Mouse (Mus musculus) heart, embryonic 12.5 days (tissue): ENCODE results near the gene Unc119. TPM values are rescaled to one million over a fixed set of nuclear protein-coding genes. Genes with fewer than 3 reads are reported as not detected.

Source experiments
- polyA plus RNA-seq: library from polyadenylated mRNA; unstranded; fragments of >200 nt; fragmentation: Nextera tagmentation; extraction: Ambion mirVana; gene quantifications from 2 replicates; pipeline ENCODE4 v1.2.1, GENCODE M21; 2016

Gene Unc119
- polyA plus RNA-seq, 1 experiment from 2014 or later = 45.6 TPM

Other genes starting within 250 kb of the Unc119 start
- gene Fam222b, start 248.8 kb upstream of the Unc119 start, polyA plus RNA-seq = 22.6 and 23.3 TPM in 2 replicates
- 51.8 and 52.5 TPM in 2 replicates for gene Traf4, start 177.9 kb upstream of the Unc119 start, polyA plus RNA-seq
- 12.1 and 16.5 TPM in 2 replicates for gene Nek8, start 166.8 kb upstream of the Unc119 start, polyA plus RNA-seq
- gene Tlcd1, start 166.8 kb upstream of the Unc119 start, polyA plus RNA-seq = 11.7 and 14.2 TPM in 2 replicates
- 847 and 859 TPM in 2 replicates for gene Rpl23a, start 159.9 kb upstream of the Unc119 start, polyA plus RNA-seq
- 53.3 and 54.6 TPM in 2 replicates for gene Rab34, start 155.1 kb upstream of the Unc119 start, polyA plus RNA-seq
- gene Proca1, start 150.1 kb upstream of the Unc119 start, polyA plus RNA-seq = 3.1 and 3.2 TPM in 2 replicates
- gene Sdf2, start 97.7 kb upstream of the Unc119 start, polyA plus RNA-seq = 47.5 and 50.1 TPM in 2 replicates
- 26.1 and 28.5 TPM in 2 replicates for gene Supt6, start 97.5 kb upstream of the Unc119 start, polyA plus RNA-seq
- gene 2610507B11Rik, start 81.7 kb upstream of the Unc119 start, polyA plus RNA-seq = 83.1 and 91.0 TPM in 2 replicates
- gene BC030499, start 52.6 kb upstream of the Unc119 start, polyA plus RNA-seq = 0.54 TPM in 1 of 2 replicates, not detected in the other
- 27.2 and 34.0 TPM in 2 replicates for gene Spag5, start 42.0 kb upstream of the Unc119 start, polyA plus RNA-seq
- gene Aldoc, start 20.5 kb upstream of the Unc119 start, polyA plus RNA-seq = 10.0 and 12.6 TPM in 2 replicates
- gene Pigs, start 15.1 kb upstream of the Unc119 start, polyA plus RNA-seq = 71.4 and 75.6 TPM in 2 replicates
- gene Foxn1, start 43.1 kb downstream of the Unc119 start, polyA plus RNA-seq = not detected in 2 replicates
- not detected in 2 replicates for gene Slc13a2, start 78.7 kb downstream of the Unc119 start, polyA plus RNA-seq
- 6.0 and 7.3 TPM in 2 replicates for gene Slc46a1, start 122.2 kb downstream of the Unc119 start, polyA plus RNA-seq
- 0.31 and 0.40 TPM in 2 replicates for gene Sarm1, start 154.3 kb downstream of the Unc119 start, polyA plus RNA-seq
- gene Vtn, start 155.6 kb downstream of the Unc119 start, polyA plus RNA-seq = 0.45 and 3.6 TPM in 2 replicates
- not detected in 2 replicates for gene Sebox, start 160.0 kb downstream of the Unc119 start, polyA plus RNA-seq
- 49.6 and 49.9 TPM in 2 replicates for gene Tmem199, start 168.7 kb downstream of the Unc119 start, polyA plus RNA-seq
- 146 TPM in 2 replicates for gene Poldip2, start 168.7 kb downstream of the Unc119 start, polyA plus RNA-seq
- 80.1 and 83.8 TPM in 2 replicates for gene Tnfaip1, start 192.8 kb downstream of the Unc119 start, polyA plus RNA-seq
- gene Ift20, start 192.9 kb downstream of the Unc119 start, polyA plus RNA-seq = 96.2 and 104 TPM in 2 replicates
- gene Tmem97, start 207.3 kb downstream of the Unc119 start, polyA plus RNA-seq = 58.4 and 65.9 TPM in 2 replicates